In the genomic region with DNA sequence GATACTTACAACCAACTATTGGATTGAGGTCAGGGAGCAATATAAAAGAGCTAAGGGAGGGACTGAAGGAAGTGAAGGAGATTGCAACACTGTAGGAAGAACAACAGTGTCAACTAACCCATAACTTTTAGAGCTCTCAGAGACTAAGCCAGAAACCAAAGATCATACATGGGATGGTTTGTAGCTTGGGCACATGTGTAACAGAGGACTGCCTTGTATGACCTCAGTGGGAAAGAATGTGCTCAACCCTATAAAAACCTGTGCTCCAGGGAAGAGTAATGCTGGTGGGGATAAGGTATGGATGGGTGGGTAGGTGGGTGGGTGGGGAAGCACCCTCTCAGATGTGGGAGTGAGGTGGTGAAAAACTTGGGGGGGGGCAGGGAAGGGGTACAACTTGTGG, we compare ENCODE assay signal across 23 mouse cellular contexts.
"Had no signal": no experiment of that assay in that cellular context is flagged by ENCODE, and none has a peak within 500 bp of the region (broad histone marks: within the 10 kb centered on the region; RNA-seq: fewer than 3 reads in every experiment).

No protein-coding gene starts in this region.

- H3K27me3 ChIP-seq: embryonic facial prominence, embryonic 12.5 days; embryonic facial prominence, embryonic 13.5 days; embryonic facial prominence, embryonic 15.5 days; forebrain, embryonic 12.5 days; forebrain, embryonic 13.5 days; forebrain, embryonic 15.5 days had no signal

- ATAC-seq: forebrain, embryonic 13.5 days; forebrain, embryonic 14.5 days; forebrain, embryonic 15.5 days; forebrain, embryonic 16.5 days; forebrain, postnatal 0 days had no signal

- DNase-seq: cerebellum, adult 9-10 months; cerebellum, postnatal 10 days; cerebellum, postnatal 14 days; cerebellum, postnatal 25 days; cerebellum, postnatal 36 days; embryo, embryonic 11 days; forebrain, postnatal 0 days; gastrocnemius, adult 2 months; gastrocnemius, postnatal 10 days; gastrocnemius, postnatal 14 days; gastrocnemius, postnatal 25 days; gastrocnemius, postnatal 36 days; heart, adult 11 months; heart, adult 18-20 months; heart, adult 2 months had no signal
